Mouse (Mus musculus) retina, postnatal 1 day (tissue): ENCODE results near the gene Rab3il1.

ENCODE experiments used
- DNase-seq: peaks from one replicate; pipeline ENCODE4 v3.0.0-alpha.2; 2012

Gene Rab3il1

DNA sequence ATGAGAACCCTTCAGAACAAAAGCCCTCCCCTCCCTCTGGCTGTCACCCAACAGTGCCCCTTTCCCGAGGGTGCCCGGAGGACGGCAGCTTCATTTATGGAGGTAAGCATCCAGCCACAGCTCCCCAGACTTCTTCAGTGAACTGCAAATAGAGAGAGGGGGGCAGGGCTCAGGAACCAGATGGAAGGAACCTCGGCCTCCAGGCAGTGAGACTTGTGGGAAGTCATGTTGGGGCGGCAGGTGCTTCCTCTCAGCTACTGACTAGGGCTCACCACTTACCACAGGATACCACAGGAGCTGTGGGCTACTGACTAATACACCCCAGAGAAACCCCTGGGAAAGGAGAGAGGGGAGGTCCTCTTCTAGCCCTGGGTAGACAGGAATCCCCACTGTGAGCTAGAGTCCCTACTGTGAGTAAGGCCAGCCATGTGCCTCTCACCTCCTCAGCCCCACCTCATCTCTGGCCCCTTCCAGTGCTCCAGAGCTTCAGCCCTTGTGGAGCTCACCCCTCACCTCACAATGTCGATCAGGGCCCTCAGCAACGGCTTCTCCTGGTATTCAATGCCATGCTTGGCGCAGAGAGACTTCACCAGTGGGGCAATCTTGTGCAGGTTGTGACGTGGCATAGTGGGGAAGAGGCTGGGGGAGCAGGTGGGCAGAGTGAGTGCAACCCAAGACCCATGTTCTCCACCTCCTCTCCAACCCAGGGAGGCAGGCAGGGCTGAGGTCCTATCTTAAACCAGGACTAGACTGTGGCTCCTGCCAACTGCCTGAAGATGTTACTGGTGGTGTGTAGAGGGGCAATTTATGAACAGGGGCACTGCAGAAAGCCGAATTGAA, 62.9 kb downstream of the Rab3il1 start:
- DNase-seq, result no peak

DNA sequence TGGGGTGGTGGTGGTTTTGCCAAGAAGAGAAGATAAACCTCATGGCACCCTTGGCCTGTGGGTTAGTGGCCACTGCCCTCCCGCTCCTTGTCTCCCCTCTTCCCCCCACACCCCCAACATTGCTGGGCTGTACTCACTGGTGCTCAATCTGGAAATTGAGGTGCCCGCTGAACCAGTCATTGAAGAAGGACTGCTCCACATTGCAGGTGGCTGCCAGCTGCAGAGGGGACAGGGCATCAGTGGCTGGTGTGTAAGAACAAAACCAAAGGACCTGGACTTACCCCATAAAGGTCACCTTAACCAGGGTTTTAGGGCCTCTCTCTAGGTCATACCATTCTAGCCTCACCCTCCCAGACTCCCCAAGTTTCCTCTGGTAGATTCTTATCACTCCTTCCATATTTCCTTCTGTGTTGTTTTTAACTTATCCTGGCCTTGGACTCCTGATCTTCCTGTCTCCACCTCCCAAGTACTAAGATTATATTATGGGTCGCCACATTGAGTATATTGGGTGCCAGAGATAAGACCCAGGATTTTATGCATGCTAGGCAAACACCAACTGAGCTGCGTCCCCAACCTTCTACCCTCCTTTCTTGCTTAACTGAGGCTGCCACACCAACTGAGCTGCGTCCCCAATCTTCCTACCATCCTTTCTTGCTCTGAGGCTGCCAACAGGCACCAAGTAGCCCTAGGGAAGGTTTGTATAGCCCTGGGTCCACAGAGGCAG, 64.2 kb downstream of the Rab3il1 start:
- no peak for DNase-seq

DNA sequence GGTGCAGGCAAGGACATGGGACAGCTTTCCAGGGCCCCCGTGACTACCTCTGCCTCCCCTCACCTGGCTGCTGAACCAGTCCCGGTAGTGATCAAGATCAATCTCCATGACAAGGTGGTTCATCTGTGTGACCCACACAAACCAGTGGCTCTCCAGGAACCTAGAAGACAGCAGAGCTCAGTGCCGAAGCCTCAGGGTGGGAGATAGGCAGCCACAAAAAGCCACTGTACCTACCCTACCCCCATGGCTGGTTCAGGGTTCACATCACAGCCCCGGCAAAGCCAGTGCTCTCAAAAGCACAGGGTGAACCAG, 64.7 kb downstream of the Rab3il1 start:
- no peak for DNase-seq

DNA sequence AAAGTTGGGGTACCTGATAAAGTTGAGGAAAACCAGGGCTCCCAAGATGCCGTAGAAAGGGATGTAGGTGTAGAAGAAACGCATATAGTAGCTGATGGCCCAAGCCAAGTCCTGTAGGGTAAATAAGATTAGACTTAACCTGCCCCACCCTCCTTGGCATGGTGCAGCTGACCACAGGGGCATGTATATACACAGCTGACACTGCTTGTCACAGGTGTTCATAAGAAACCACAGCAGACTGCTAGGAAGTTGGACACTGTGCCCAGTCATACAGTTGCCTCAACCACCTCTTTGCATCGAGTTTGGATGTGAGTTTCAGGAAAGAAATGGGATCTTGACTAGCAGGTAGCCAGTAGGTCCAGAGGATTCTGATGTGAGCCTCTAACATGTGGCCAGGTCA, 65.0 kb downstream of the Rab3il1 start:
- DNase-seq, result no peak

DNA sequence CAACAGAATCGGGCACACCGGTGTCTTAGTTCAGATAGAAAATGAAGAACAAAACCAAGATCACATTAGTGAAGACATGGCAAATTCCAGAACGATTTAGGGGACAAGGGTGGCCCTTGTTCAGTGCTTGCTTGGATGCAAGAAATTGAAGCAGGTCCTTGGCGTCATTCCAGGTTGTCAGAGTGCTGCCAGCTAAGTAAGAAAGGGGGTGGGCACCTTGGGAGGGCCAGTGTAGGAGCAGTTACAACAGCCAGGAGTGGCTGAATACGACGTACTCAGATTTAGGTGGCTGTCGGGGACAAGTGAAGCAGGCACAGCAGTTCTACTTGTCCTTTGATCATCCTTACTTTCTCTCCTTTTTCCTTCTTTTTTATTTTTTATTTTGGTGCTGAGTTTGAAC, 66.2 kb downstream of the Rab3il1 start:
- DNase-seq, result no peak

DNA sequence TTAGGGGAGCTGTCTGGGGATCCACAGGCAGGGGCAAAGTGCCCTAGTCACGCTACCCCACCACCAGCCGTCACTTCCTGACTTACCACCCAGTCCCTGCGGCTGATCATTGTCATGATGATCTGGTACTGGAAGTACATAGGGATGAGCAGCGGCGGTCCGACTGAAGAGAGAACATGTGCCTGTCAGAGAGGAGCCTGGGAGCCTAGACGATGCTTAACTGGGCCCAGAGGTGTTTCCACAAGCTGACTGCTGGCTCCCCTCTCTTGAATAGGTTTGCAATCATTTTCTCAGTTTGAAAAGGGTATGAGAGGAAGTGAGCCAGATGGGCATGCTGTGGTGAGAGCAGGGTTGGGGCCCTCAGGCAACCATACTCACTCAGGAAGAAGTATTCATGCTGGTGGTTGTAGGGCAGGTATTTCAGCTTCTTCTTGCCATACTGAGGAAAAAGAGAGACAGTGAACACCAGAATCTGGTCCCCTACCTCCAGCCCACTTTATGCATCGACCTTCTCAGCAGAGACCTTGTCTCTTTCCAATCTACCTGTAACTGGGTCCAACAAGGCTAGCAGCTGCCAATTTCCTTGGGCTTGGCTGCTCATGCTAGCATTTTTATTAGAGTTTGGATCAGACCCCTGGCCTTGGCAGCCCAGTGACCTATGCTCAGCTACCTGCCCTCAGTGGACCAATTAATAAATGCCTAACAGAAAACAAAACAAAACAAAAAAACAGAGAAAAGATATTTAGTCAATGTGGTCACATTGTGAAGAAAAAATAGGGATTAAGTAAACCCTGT, 68.9 kb downstream of the Rab3il1 start:
- no peak for DNase-seq

DNA sequence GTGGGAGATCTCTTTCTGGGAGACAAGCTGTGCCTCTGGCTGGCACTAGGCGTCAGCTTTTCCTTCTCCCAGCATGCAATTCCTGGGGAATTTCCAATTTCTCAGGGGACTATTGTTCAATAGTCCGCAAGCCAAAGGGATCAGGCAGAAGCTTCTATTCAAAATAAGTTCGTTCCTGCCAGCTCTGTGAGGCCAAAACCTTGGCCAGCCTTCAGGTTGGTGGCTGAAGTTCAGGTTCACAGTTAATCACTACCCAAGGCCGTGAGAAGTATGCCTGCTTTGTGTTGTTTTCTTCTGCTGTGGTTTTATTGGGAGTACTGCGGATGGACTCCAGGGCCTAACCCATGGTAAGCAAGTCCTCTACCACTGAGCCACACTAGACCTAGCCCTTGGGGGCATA, 69.7 kb downstream of the Rab3il1 start:
- no peak for DNase-seq

DNA sequence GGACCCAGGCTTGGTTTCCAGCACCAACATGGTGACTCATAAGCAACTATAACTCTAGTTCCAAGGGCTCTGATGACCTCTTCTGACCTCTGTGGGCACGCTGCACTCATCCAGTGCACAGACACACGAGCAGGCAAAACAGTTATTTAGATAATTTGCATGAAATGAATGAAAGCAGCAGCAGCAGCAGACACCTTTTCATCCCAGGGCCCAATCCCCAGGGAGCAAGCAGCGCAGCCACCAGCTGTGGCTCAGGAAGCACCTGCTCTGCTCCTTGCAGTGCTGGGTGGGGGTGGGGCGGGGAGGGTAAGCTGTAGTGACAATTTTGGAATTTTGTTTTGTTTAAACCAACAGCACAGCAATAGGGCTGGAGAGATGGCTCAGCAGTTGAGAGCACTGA, 70.4 kb downstream of the Rab3il1 start:
- no peak for DNase-seq

DNA sequence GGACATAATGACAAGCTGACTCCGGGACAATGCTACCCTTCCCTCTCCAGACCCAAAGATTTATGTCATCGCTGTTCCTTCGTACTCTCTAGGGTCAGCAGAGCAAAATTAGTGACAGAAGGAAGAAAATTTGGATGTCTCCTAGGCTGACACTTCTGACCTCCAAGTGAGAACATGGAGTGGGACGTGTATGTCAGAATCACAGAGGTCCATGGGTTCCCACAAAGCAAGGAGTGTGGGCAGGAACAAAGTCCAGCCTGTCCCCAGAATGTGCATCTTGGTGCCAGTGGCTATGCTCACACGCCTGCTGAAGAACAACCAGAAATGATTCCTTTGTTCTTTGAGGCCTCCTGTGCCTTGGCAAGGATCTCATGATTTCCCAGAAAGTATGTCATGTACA, 71.7 kb downstream of the Rab3il1 start:
- no peak for DNase-seq

DNA sequence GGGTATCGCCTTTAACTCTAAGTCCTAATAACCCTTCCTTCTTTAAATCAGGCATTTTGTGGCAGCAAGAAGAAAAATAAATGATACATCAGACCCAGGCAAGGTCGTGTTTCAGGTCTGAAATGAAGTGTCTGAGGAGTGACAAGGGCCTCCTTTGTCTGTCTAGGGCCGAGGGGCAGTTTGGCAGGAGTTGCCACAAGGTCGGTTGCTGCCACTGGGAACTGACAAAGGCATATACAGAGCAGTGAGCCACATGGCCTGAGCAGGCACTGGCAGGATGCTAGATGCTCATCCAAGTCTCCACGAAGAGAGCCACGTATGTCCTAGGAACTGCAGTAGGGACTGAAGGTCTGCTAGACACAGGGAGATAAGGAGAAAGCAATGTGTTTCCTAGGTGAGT, 76.9 kb downstream of the Rab3il1 start:
- no peak for DNase-seq

DNA sequence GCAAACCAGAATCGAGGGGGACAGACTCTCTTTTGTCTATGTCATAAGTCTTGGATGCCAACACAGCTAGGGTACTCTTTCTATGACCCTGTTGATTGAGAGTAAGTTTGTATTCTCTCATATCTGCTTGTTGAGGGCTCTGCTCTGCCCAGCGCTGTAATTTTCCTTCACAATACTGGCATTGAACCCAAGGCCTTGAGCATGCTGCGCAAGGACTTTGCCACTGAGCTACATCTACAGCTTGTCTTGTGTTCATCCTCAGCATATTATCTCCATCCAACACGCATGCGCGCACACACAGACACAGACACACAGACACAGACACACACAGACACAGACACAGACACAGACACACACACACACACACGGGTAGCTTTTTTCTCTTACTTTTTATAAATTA, 78.9 kb downstream of the Rab3il1 start:
- DNase-seq, result no peak

DNA sequence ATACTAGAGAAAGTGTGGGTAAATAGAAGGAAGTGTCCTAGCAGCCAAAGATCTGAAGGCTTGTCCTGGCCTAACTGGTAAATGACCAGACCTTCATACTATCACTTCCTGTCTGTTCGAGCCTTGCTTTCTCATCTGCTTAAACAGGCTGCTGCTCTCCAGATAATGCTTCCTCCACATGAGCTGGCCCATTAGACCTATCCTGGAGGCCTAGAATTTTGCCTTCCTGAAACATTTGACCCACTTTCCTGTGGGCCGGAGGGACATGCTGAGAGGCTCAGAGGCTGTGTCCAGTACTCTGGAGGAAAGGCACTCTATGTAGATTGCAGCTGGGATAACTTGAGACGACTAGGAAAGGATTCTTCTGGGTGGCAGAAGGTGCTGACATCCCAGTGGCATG, 80.6 kb downstream of the Rab3il1 start:
- DNase-seq, result no peak

DNA sequence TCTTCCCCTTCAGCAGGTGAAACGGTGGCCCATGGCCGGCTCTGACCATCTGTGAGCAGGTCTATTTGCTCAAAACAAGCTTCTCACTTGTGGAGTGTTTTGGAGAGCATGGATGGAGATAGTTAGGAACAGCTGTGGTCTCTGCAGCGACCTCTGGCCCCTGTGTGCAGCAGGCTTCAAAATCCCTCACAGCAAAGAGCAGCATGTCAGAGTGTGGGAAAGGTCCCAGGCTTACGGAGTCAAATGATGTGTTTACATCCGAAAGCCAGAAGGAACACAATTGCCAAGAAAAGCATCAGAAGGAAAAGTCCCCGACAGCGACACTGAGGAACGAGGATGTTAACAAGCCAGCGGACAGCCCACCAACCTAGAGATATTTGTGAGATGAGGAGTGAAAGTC, 84.0 kb downstream of the Rab3il1 start:
- DNase-seq, result no peak

DNA sequence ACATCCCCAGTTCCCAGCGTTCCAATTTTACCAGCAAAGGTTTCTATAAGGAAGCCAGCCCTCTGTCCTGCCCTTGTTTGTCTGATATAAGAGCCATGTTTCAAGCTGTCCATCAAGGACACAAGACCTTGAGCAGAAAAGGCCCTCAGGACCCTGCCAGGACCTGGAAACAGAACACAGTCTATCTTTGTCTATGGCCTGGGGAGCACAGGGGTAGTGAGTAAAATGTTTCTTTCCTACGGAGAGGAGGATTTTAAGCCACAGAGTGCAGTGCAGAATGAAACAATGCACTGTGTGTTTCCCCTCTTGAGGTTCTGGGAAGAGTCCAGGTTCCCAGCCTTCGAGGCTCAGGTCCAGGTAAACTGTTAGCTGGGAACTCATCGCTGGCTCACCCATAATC, 85.5 kb downstream of the Rab3il1 start:
- no peak for DNase-seq
